Mouse (Mus musculus) 416B (cell line): ENCODE results near the gene Lig3.
"Not testable (repeated sequence)": the region's sequence is repeated elsewhere in the genome, so short reads cannot be mapped to it uniquely, and the experiment has no call there.

ENCODE experiments used
- DNase-seq: peaks from one replicate; pipeline ENCODE4 v3.0.0; 2011; ENCODE audit warnings: low read depth

Lig3 gene

DNA sequence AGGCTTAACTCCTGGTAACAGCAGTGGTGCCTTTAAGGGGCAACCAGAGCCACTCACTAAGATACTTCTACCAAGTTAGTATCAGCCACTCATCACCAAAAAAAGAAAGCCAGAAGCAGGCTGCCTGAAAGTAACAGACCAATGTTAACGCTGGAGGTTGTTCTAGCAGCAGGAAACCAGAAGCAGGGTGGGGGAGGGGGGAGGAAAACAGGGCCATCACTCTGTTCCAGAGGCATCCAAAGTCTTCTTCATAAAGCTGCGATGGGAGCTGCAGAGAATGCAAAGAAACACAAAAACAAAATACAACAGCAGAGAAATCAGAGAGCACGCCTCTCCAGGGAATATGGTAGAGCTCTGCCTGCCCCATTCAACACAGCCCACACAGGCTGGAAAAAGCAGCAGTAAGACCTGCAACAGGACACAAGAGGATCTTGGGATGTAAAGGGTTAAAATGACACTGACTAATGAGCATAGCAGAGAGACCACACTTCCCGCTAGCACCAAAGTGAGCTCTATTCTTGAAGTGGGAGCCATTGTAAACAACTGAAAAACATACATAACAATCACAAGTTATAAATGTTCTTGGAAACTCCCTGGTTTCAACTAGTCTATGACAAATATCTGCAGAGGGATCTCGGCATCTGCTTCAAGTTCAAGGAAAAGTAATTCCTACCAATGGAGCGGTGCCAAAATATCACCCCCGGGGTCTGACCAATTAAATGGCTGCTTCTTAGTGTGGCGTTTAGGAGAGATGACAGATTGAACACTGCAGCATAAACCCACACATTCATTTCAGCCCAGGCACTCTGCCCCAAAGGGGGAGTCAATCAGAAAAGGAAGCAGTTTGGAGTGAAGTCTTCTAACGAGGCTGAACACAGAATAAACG is 50.3 kb downstream of the Lig3 start:
- DNase-seq: no peak

DNA sequence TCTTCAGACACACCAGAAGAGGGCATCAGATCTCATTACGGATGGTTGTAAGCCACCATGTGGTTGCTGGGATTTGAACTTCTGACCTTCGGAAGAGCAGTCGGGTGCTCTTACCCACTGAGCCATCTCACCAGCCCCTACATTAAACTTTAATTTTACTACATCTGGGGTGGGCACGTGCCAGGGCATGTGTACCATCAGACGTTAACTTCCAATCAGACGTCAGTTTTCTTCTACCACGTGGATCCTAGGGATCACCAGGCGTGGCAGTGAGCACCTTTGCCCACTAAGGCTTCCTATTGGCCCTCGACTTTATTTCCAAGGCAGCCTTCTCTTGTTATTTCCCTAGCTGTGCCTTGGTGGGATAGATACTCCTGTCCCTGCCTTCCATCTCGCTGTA is 51.5 kb downstream of the Lig3 start:
- not testable (repeated sequence) for DNase-seq

DNA sequence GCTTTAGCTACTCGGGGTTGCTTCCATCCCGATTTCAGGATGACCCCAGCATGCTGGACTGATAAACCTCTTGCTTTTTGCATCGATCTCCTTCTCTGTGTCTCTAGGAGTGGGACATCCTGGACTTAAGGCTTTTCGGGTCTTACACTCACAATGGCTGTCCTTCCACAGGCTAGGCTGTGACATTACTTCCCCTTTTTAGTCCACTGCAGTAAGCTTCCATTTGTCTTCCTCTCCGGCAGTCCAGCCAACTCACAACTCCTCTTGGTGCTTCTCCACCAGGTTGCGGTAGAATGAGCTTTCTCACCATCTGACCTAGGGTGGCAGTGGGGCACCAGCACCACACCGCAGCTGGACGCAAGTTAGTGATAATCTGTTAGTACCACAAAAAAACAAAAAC is 53.0 kb downstream of the Lig3 start:
- peak; percentile 46 for DNase-seq

DNA sequence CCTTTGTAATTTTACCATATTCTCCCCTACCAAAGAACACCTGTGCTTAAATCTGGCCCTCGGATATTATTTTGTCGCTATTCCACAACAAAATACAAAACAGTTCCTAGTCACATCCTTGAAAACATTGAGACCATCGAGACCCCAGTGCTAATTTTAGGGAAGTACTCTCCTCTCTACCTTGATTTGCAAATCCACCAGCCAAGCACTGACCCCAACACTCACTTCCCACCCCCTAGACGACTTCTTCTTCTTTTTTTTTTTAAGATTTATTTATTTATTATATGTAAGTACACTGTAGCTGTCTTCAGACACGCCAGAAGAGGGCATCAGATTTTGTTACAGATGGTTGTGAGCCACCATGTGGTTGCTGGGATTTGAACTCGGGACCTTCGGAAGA is 53.5 kb downstream of the Lig3 start:
- DNase-seq: not testable (repeated sequence)

DNA sequence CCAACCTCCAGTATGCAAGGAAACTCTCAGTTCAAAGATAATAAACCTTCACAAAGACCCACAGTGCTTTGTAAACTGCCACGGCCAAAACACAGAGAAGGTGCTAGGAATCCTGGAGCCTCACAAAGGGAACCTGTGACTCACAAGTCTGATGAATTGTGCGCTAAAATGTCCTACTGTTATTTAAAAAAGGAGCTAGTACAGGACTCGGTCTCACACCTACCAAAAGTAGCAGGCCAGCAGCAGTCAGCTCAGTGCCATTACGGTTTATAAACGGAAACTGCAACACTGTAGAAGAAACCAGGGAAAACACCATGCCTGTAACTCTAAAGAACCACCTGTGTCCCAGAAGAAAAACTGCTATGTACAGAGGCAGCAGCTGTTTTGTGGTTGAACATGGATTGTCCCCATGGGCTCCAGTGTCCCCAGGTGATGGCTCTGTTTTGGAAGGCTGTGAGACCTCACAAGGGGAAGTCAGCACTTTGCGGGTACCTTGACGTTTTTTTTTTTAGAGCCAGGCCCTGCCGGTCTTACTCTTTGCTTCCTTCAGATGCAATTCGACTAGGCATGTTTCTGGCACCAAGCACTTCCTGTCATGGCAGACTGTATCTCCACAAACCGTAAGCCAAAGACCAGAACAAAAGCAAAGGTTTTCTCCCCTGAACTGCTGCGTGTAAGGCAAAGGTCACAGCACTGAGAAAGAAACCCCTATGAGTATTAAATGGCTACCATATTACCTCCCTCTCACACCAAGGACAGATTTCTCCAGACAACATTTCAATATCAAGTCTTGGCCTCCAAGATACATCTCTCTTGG is 54.9 kb downstream of the Lig3 start:
- no peak for DNase-seq

DNA sequence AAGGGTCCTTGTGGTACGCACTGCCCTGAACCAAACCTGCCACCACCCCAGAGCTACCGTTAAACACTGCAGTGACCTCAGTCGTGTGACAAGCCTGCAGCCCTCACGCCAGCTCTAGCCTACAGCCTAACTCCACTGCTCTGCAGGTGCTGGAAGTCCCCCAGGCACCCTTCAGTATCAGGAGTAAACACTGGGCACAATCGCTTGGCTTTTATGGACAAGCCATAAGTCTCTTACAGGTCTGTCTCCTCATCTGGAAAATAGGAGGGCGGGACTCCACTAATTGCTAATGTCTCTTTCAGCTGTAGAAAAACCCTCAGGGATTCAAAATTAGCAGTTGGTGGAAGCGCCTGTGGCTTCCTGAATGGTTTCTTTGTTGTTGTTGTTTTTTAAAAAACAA is 56.3 kb downstream of the Lig3 start:
- DNase-seq: no peak

DNA sequence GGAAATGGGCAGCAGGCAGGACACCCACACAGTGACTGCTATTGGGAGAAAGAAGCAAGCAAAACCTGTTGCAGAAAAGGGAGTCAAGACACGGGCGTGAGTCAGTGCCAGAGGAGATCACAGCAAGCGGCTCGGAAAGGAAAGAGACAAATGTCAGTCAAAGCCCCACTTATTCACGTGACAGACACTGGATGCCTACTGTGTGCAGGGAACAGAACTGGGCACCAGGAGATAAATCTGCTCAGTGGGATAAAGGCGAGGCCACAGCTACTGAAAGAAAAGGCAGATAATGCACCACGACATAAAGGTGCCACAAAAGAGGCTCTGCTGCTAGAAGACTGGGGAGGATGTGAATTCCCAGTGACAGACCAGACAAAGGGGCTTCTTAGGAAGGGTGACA is 56.9 kb downstream of the Lig3 start:
- DNase-seq: no peak

DNA sequence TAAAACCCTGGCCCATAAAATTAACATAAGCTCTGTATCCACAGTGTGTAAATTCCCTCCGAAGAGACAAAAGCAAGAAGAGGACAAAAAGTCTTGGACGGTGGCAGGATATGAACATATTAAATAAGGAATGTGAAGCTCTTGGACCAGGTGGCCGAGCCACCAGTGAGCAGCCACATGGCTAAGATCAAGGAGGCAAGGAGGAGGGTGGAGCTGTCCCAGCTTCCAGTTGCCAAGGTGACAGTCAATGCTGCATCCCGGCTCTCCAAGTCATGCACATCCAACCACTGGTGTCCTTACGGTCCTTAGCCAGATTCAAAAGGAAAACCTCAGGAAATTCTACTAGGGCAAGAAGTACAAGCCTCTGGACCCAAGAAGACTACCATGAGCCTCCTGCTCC is 57.6 kb downstream of the Lig3 start:
- DNase-seq: no peak

DNA sequence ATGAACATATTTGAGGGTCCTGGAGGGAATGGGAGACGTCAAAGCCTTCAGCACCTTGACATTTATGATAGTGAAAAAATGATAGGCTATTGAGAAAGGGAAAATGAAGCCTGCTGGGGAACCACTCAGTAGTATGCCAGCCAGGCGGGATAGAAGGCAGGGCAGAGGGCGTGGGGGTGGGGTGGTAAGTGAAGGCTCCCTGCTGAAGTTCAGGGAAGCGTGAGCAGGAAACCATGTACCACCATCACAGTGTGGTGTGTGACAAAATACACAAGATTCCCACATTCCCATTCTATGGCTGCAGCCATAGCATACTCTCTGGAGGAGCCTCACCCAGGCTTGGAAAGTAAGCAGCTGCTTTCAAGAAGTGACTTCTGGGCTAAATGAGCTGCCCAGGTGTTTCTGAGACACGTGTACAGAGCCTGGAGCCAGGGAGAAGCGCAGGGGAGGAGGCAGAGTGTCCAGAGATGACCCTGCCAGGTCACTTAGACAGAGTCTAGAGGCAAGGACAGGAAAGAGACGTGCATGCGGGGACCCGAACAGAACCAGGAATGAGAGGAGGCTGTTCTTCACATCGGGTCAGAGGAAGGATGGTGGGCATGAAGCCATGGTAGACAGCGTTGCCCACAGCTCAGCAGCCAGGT is 64.0 kb downstream of the Lig3 start:
- no peak for DNase-seq

DNA sequence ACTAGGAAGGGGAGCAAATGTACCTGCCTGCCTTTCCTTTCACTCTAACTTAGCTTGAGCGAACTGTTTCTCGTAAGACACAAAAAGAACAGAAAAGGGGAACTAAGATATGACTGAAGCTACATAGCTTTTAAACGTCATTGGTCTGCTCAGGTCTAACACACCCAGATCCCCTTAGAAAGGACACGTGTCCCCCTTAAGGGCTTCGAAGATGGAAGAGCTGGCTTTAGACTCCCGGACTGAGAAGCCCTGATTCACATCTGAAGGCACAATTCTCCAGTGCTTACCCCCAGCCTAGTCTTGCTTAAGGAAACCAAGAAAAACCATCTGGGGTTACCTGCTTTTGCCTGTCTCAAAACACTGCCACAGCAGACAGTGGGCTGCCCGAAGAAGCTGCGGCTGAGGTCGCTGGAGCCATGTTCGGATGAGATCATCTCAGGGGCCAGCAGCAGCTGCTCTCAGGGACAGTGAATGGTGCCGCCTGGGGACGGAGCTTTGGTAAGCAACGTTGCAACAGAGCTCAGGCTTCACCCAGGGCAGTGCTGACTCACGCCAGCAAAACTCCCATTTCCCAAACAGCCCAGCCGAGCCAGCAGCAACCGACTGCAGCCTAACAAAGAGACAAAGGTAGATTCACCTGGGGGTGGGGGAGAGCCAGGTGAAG is 64.6 kb downstream of the Lig3 start:
- peak; percentile 89 for DNase-seq

DNA sequence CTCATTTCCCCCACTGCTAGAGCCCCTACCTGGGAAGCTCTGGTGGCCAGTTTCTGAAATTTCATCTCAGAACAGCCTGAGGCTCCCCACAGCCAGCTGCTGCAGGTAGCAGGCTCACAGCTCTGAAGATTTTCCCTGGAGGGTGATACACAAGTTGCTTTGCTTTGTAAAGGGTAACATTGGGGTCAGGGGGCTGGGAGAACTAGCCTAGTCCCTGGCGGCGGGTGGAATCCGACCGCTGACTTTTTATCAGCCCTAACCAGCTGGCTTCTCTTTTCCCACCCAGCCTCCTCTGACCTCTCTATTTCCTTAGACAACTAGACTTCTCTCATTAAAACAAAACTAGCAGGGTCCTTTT is 65.2 kb downstream of the Lig3 start:
- DNase-seq: peak; percentile 74

DNA sequence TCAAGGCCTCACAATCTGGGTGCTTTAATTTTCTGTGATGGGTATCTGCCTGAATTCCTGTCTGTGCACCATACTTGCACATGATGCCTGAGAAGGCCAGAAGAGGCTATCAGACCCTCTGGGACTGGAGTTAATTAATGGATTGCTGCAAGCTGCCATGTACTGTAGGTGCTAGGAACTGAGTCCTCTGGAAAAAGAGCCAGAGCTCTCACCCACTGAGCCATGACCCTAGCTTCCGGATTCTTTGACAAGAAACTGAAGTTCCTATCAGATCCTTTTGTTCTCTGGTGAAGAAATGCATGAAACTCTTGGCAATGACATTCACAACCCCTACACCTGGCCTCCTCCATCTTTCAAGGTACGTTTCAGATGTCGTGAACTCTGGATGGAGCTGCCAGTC is 66.0 kb downstream of the Lig3 start:
- no peak for DNase-seq

DNA sequence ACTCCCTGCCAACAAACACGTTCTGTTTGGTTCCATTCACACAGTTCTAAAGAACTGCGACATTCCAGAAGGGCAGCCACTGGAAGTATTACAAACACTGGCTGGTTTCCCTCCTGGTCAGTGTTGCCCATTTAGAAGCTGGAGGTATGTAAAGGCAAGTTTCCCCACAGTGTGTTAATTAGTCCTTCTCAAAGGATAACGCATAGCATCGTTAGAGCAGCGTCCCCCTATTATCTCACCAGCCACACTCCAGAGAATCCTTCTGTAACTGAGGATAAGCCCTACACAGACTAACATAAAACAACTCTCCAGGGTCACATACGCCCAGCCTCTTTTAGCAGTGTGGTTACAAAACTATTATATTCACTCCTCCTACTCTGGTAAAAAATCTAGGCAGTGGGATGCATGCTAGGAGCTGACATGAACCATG is 66.7 kb downstream of the Lig3 start:
- no peak for DNase-seq

DNA sequence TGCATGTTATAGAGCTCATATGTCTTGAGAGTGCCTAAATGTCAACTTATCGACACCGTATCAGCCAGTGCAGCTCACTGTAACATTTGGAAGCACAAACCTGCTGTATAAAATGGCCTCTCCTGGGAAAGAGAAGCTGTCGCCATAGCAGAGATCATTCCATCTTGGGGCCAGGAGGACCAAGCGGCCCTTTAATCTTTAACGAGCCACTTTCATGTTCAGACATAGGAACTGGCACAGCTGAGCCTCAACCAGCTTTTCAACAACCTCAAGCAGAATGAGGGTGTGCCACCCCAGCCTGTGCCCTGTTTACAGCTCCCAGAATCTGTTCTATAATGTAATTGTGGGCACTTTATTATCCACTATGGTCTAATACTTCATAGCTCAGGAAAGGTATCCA is 69.4 kb downstream of the Lig3 start:
- DNase-seq: no peak

DNA sequence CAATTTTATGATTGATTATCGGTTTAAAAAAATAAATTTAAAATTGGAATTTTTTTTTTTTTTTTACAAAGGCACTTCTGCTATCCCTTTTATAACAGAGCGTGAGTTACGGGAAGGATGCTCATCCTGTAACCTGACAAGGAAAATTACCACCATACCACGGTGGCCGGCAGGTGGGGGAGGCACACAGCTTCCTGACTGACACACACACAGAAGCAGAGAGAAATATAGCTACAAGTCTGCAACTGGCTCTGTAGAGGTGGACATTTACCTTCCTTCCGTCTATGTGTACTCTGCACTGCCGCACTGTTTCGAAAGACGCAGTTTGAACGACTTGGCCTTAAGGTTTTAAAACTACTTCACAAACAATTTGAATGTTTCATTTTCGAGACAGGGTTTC is 71.2 kb downstream of the Lig3 start:
- no peak for DNase-seq

DNA sequence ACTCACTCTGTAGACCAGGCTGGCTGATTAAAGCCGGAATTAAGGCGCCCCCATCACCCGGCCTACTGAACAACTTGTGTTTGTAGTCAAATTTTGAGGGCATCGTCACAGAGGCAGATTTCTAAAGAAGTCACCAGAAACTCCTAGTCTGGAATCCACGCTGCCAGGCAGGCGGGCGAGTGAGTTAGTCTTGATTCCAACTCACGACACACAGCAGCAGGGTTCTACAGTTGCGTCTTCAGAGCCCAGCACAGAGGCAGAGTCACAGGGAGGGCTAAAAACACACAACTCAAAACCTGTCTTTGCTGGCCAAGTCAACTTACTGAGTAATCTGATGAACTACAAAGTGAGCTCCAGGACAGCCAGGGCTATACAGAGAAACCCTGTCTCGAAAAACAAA is 71.6 kb downstream of the Lig3 start:
- DNase-seq: no peak

DNA sequence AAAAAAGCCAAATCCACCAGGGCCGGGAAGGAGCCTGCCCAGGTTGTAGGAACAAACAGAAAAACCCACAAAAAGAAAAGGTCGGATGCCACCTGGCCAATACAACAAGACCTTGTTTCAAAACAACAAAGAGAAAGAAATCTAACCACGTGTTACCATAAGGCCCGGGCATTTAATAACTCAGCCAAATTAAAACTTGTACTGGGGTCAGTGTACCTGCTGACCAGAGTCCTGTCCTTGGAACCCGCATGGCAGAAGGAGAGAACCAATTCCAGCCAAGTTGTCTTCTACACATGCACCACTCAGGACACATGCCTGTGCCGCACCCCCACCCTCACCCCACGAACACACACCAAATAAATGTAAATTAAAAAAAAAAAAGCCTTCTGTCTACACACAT is 72.0 kb downstream of the Lig3 start:
- no peak for DNase-seq
